Mouse (Mus musculus): ENCODE results near the gene Gpnmb. TPM values are rescaled to one million over a fixed set of nuclear protein-coding genes. Genes with fewer than 3 reads are reported as not detected.

The Gpnmb gene
- polyA plus RNA-seq, 1 experiment: 0.44 TPM

GRCm38 (mm10) chr6:49032783-49033182 is 3.6 kb upstream of the Gpnmb start:
- TF ChIP-seq CTCF (IDR thresholded peaks at IDR 0.05; ENCODE audit: borderline replicate concordance, extremely low read depth, insufficient read depth, insufficient read length): no peak
- no peak for TF ChIP-seq POLR2A (IDR thresholded peaks at IDR 0.05; ENCODE audit: borderline replicate concordance, extremely low read depth, insufficient read depth, insufficient read length, poor library complexity, severe bottlenecking)
- DNase-seq (ENCODE audit: low read depth): no peak

- no peak for DNase-seq (ENCODE audit: low read depth)
- TF ChIP-seq POLR2A (IDR thresholded peaks at IDR 0.05; ENCODE audit: borderline replicate concordance, extremely low read depth, insufficient read depth, insufficient read length, poor library complexity, severe bottlenecking) (no peak), CTCF (IDR thresholded peaks at IDR 0.05; ENCODE audit: borderline replicate concordance, extremely low read depth, insufficient read depth, insufficient read length) (no peak)
Observed at GRCm38 (mm10) chr6:49037268-49037662, 919 bp downstream of the Gpnmb start.

GRCm38 (mm10) chr6:49039470-49040180 is 3.3 kb downstream of the Gpnmb start:
- peak; percentile 76 for DNase-seq (ENCODE audit: low read depth)
- peak; percentile 84 for TF ChIP-seq CTCF (IDR thresholded peaks at IDR 0.05; ENCODE audit: borderline replicate concordance, extremely low read depth, insufficient read depth, insufficient read length)
- TF ChIP-seq POLR2A (IDR thresholded peaks at IDR 0.05; ENCODE audit: borderline replicate concordance, extremely low read depth, insufficient read depth, insufficient read length, poor library complexity, severe bottlenecking): no peak

GRCm38 (mm10) chr6:49046502-49046901 is 10.2 kb downstream of the Gpnmb start:
- DNase-seq (ENCODE audit: low read depth): no peak
- no peak for TF ChIP-seq POLR2A (IDR thresholded peaks at IDR 0.05; ENCODE audit: borderline replicate concordance, extremely low read depth, insufficient read depth, insufficient read length, poor library complexity, severe bottlenecking)
- no peak for TF ChIP-seq CTCF (IDR thresholded peaks at IDR 0.05; ENCODE audit: borderline replicate concordance, extremely low read depth, insufficient read depth, insufficient read length)

GRCm38 (mm10) chr6:49046976-49047375 is 10.6 kb downstream of the Gpnmb start:
- TF ChIP-seq CTCF (IDR thresholded peaks at IDR 0.05; ENCODE audit: borderline replicate concordance, extremely low read depth, insufficient read depth, insufficient read length): no peak
- TF ChIP-seq POLR2A (IDR thresholded peaks at IDR 0.05; ENCODE audit: borderline replicate concordance, extremely low read depth, insufficient read depth, insufficient read length, poor library complexity, severe bottlenecking): no peak
- DNase-seq (ENCODE audit: low read depth): no peak

GRCm38 (mm10) chr6:49047848-49048247 is 11.5 kb downstream of the Gpnmb start:
- TF ChIP-seq POLR2A (IDR thresholded peaks at IDR 0.05; ENCODE audit: borderline replicate concordance, extremely low read depth, insufficient read depth, insufficient read length, poor library complexity, severe bottlenecking) (no peak), CTCF (IDR thresholded peaks at IDR 0.05; ENCODE audit: borderline replicate concordance, extremely low read depth, insufficient read depth, insufficient read length) (no peak)
- DNase-seq (ENCODE audit: low read depth): no peak

GRCm38 (mm10) chr6:49048395-49048794 is 12.0 kb downstream of the Gpnmb start:
- no peak for DNase-seq (ENCODE audit: low read depth)
- TF ChIP-seq CTCF (IDR thresholded peaks at IDR 0.05; ENCODE audit: borderline replicate concordance, extremely low read depth, insufficient read depth, insufficient read length) (no peak), POLR2A (IDR thresholded peaks at IDR 0.05; ENCODE audit: borderline replicate concordance, extremely low read depth, insufficient read depth, insufficient read length, poor library complexity, severe bottlenecking) (no peak)

GRCm38 (mm10) chr6:49050677-49051410 is 14.5 kb downstream of the Gpnmb start:
- DNase-seq (ENCODE audit: low read depth): no peak
- TF ChIP-seq POLR2A (IDR thresholded peaks at IDR 0.05; ENCODE audit: borderline replicate concordance, extremely low read depth, insufficient read depth, insufficient read length, poor library complexity, severe bottlenecking) (no peak), CTCF (IDR thresholded peaks at IDR 0.05; ENCODE audit: borderline replicate concordance, extremely low read depth, insufficient read depth, insufficient read length) (no peak)

GRCm38 (mm10) chr6:49052191-49052590 is 15.8 kb downstream of the Gpnmb start:
- no peak for TF ChIP-seq CTCF (IDR thresholded peaks at IDR 0.05; ENCODE audit: borderline replicate concordance, extremely low read depth, insufficient read depth, insufficient read length)
- no peak for TF ChIP-seq POLR2A (IDR thresholded peaks at IDR 0.05; ENCODE audit: borderline replicate concordance, extremely low read depth, insufficient read depth, insufficient read length, poor library complexity, severe bottlenecking)
- DNase-seq (ENCODE audit: low read depth): no peak

- no peak for TF ChIP-seq POLR2A (IDR thresholded peaks at IDR 0.05; ENCODE audit: borderline replicate concordance, extremely low read depth, insufficient read depth, insufficient read length, poor library complexity, severe bottlenecking)
- no peak for TF ChIP-seq CTCF (IDR thresholded peaks at IDR 0.05; ENCODE audit: borderline replicate concordance, extremely low read depth, insufficient read depth, insufficient read length)
- peak; percentile 87 for DNase-seq (ENCODE audit: low read depth)
Observed at GRCm38 (mm10) chr6:49055256-49055733, 18.9 kb downstream of the Gpnmb start.

GRCm38 (mm10) chr6:49056009-49056408 is 19.7 kb downstream of the Gpnmb start:
- no peak for DNase-seq (ENCODE audit: low read depth)
- TF ChIP-seq POLR2A (IDR thresholded peaks at IDR 0.05; ENCODE audit: borderline replicate concordance, extremely low read depth, insufficient read depth, insufficient read length, poor library complexity, severe bottlenecking): no peak
- no peak for TF ChIP-seq CTCF (IDR thresholded peaks at IDR 0.05; ENCODE audit: borderline replicate concordance, extremely low read depth, insufficient read depth, insufficient read length)
